Mouse (Mus musculus): ENCODE data around the gene Pibf1. TPM values are rescaled to one million over a fixed set of nuclear protein-coding genes. Genes with fewer than 3 reads are reported as not detected.

The Pibf1 gene
- total and polyA plus RNA-seq, 3 experiments: 11.8 to 24.7 (median 13.9) TPM

DNA sequence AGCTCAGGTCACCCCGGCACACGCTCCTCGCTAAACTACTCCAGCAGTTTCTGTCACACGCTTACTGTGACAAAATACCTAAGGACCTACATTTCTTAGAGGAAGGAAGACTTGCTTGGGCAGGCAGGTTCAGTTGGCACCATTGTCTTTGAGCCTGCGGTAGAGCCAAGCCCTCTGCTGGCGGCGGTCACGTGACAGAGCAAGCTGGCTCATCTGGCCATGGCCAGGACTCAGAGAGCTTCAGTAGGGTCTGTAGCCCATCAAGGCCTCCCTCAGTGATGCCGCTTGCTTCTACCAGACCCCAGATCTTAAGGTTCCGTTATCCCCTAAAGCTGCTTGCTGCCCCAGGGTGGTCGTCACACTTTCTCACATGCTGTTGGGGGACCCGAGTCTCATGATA lies 162.8 kb downstream of the Pibf1 start:
- Histone ChIP-seq H3K9ac (ENCODE audit: insufficient read depth, low read depth) (no peak overlapping the region), H3K27me3 (replicated peaks) (no peaks in the 10 kb centered on the region), H3K36me3 (replicated peaks in 1 of 2; ENCODE audit: control insufficient read depth in 1 of 2, insufficient read depth in 1 of 2, low read length in 1 of 2) (peaks cover under 1 to 22% of the 10 kb centered on the region in 2 experiments), H3K4me2 (ENCODE audit: insufficient read depth, low read depth, poor library complexity, severe bottlenecking) (no peak overlapping the region), H3K79me2 (replicated peaks; ENCODE audit: control insufficient read depth, extremely low read depth, insufficient read depth, poor library complexity, severe bottlenecking) (no peaks in the 10 kb centered on the region), H3K9me3 (replicated peaks; ENCODE audit: low read length) (no peaks in the 10 kb centered on the region), H3K4me1 (ENCODE audit: control insufficient read depth in 1 of 2, insufficient read depth in 2 of 2) (peaks cover 0 to 7% of the 10 kb centered on the region in 2 experiments; a peak in 2 of 4 replicates), H3K4me3 (replicated peaks in 1 of 3; ENCODE audit: low read depth in 2 of 3, low read length in 2 of 3, poor library complexity in 1 of 3) (no peak overlapping the region), H3K27ac (ENCODE audit: insufficient read depth, low read depth) (no peak overlapping the region)
- TF ChIP-seq PAX5 (IDR thresholded peaks at IDR 0.05; ENCODE audit: low read length): no peak
- TF ChIP-seq MAX (IDR thresholded peaks at IDR 0.05; ENCODE audit: low read length): no peak
- TF ChIP-seq CHD1 (IDR thresholded peaks at IDR 0.05; ENCODE audit: low read depth, low read length): no peak
- TF ChIP-seq ZC3H11A (IDR thresholded peaks at IDR 0.05; ENCODE audit: low read depth, low read length): no peak
- no peak for TF ChIP-seq POLR2A (IDR thresholded peaks at IDR 0.05; ENCODE audit: low read depth, low read length)
- TF ChIP-seq NRF1 (IDR thresholded peaks at IDR 0.05; ENCODE audit: low read depth, low read length): no peak
- TF ChIP-seq MYC (IDR thresholded peaks at IDR 0.05; ENCODE audit: low read depth, low read length): no peak
- TF ChIP-seq TBP (conservative IDR thresholded peaks at IDR 0.05; ENCODE audit: low read depth, low read length): no peak
- TF ChIP-seq RAD21 (IDR thresholded peaks at IDR 0.05; ENCODE audit: low read depth, low read length): no peak
- TF ChIP-seq HCFC1 (IDR thresholded peaks at IDR 0.05; ENCODE audit: low read depth, low read length): no peak
- no peak for TF ChIP-seq SIN3A (IDR thresholded peaks at IDR 0.05; ENCODE audit: low read length)
- dilution Hi-C loops (cut with MboI; ENCODE audit: extremely low pct_ligation_motif_present, extremely low pct_unique_long_range_greater_than_20kb, low sequenced_read_pairs): no loop called here
- in situ Hi-C loops (cut with MboI; ENCODE audit: low pct_ligation_motif_present, low pct_unique_long_range_greater_than_20kb, low sequenced_read_pairs): no loop called here
- DNase-seq (ENCODE audit: extremely low read depth): no peak

DNA sequence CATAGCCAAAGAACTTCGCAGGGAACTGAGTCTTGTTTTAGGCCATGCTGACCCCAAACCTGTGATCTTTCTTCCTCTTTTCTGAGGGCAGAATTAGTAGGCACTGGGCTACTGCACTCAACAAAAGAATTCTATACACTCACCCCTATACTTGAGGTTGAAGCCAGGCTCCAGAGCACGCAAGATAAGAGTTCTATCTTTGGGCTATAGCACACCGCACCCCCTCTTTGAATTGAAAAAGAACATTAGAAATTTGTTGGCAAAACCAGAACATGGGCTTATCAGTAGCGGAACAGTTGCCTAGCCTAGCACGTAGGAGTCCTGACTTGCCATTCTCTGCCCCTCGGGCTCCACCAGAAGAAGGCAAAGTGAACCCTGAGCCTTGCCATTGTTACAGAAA lies 164.6 kb downstream of the Pibf1 start:
- Histone ChIP-seq H3K79me2 (replicated peaks; ENCODE audit: control insufficient read depth, extremely low read depth, insufficient read depth, poor library complexity, severe bottlenecking) (no peaks in the 10 kb centered on the region), H3K4me2 (ENCODE audit: insufficient read depth, low read depth, poor library complexity, severe bottlenecking) (no peak overlapping the region), H3K27me3 (replicated peaks) (no peaks in the 10 kb centered on the region), H3K4me1 (ENCODE audit: control insufficient read depth in 1 of 2, insufficient read depth in 2 of 2) (peaks cover 0 to 7% of the 10 kb centered on the region in 2 experiments; a peak in 2 of 4 replicates), H3K9me3 (replicated peaks; ENCODE audit: low read length) (no peaks in the 10 kb centered on the region), H3K9ac (ENCODE audit: insufficient read depth, low read depth) (no peak overlapping the region), H3K4me3 (replicated peaks in 1 of 3; ENCODE audit: low read depth in 2 of 3, low read length in 2 of 3, poor library complexity in 1 of 3) (no peak overlapping the region), H3K36me3 (replicated peaks in 1 of 2; ENCODE audit: control insufficient read depth in 1 of 2, insufficient read depth in 1 of 2, low read length in 1 of 2) (peaks cover 0 to 10% of the 10 kb centered on the region in 2 experiments), H3K27ac (ENCODE audit: insufficient read depth, low read depth) (no peak overlapping the region)
- dilution Hi-C loops (cut with MboI; ENCODE audit: extremely low pct_ligation_motif_present, extremely low pct_unique_long_range_greater_than_20kb, low sequenced_read_pairs) (no loop called here), in situ Hi-C loops (cut with MboI; ENCODE audit: low pct_ligation_motif_present, low pct_unique_long_range_greater_than_20kb, low sequenced_read_pairs) (no loop called here)
- TF ChIP-seq JUND (conservative IDR thresholded peaks at IDR 0.05; ENCODE audit: low read depth, low read length): no peak
- no peak for TF ChIP-seq USF1 (IDR thresholded peaks at IDR 0.05; ENCODE audit: low read depth, low read length)
- no peak for TF ChIP-seq ZC3H11A (IDR thresholded peaks at IDR 0.05; ENCODE audit: low read depth, low read length)
- TF ChIP-seq POLR2A (IDR thresholded peaks at IDR 0.05; ENCODE audit: low read depth, low read length): no peak
- no peak for TF ChIP-seq MXI1 (IDR thresholded peaks at IDR 0.05; ENCODE audit: low read depth, low read length)
- TF ChIP-seq HCFC1 (IDR thresholded peaks at IDR 0.05; ENCODE audit: low read depth, low read length): no peak
- no peak for TF ChIP-seq MEF2A (IDR thresholded peaks at IDR 0.05; ENCODE audit: borderline replicate concordance, low read depth, low read length)
- no peak for TF ChIP-seq GABPA (IDR thresholded peaks at IDR 0.05; ENCODE audit: insufficient replicate concordance, low read depth, low read length)
- no peak for TF ChIP-seq CHD1 (IDR thresholded peaks at IDR 0.05; ENCODE audit: low read depth, low read length)
- no peak for TF ChIP-seq BHLHE40 (IDR thresholded peaks at IDR 0.05; ENCODE audit: low read depth, low read length)
- TF ChIP-seq ZNF384 (IDR thresholded peaks at IDR 0.05; ENCODE audit: low read depth, low read length): no peak
- TF ChIP-seq ELF1 (IDR thresholded peaks at IDR 0.05; ENCODE audit: low read depth, low read length): no peak
- TF ChIP-seq TCF12 (IDR thresholded peaks at IDR 0.05; ENCODE audit: low read depth, low read length): no peak
- no peak for TF ChIP-seq NELFE (IDR thresholded peaks at IDR 0.05; ENCODE audit: low read depth, low read length)
- no peak for TF ChIP-seq MYC (IDR thresholded peaks at IDR 0.05; ENCODE audit: low read depth, low read length)
- TF ChIP-seq PAX5 (IDR thresholded peaks at IDR 0.05; ENCODE audit: low read length): no peak
- TF ChIP-seq MAX (IDR thresholded peaks at IDR 0.05; ENCODE audit: low read length): no peak
- TF ChIP-seq ETS1 (conservative IDR thresholded peaks at IDR 0.05; ENCODE audit: low read depth, low read length): no peak
- no peak for TF ChIP-seq CTCF (conservative IDR thresholded peaks at IDR 0.05 in 1 of 2, IDR thresholded peaks at IDR 0.05 in 1 of 2; ENCODE audit: low read depth in 2 of 2, low read length in 2 of 2)
- peak; percentile 16 for DNase-seq (ENCODE audit: extremely low read depth)

Data from CH12.LX (cell line).